Mouse (Mus musculus) telencephalon, adult 2 months (tissue): ENCODE measurements around the gene Rfc5.
"Not testable (repeated sequence)": the region's sequence is repeated elsewhere in the genome, so short reads cannot be mapped to it uniquely, and the experiment has no call there.

Experiments used
- DNase-seq: peaks from one replicate; pipeline ENCODE4 v3.0.0-alpha.2; 2011; ENCODE audit warnings: low read depth, low spot score

Gene Rfc5

DNA sequence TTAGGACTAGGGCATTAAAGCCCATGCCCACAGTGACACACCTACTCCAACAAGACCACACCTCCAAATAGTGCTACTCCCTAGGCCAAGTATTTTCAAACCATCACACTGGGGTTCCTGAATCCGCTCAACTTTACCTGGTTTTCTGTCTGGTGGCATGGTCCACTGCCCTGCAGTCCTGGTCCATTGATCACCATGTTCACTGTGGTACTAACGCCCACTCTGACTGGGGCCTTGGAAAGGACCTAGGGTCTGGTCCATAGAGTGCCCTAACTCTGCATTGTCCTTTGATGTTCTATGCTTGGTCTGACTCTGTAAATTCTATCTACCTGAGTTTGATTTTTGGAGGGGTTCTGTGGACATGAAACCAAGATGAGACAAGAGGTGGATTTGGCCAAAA lies 41.0 kb downstream of the Rfc5 start:
- DNase-seq, result no peak

DNA sequence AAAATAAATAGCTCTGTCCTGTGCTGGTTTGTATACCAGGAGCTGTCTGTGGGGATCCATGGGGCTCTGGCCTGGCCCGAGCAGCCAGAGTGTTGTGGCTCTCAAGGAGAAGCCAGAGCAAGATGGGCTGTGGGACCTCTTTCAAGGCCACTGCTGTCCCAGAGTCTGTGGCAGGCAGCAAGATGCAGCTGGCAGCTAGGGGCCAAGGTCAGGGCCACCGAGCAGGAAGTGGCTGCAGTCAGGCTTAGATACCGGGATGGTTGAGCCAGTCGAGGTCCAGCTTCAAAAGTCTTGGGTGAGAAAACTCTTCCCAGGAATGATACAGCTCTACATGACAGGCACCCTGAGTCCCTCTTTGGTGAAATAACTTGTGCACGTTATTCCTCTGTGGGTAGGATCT lies 41.8 kb downstream of the Rfc5 start:
- no peak for DNase-seq

DNA sequence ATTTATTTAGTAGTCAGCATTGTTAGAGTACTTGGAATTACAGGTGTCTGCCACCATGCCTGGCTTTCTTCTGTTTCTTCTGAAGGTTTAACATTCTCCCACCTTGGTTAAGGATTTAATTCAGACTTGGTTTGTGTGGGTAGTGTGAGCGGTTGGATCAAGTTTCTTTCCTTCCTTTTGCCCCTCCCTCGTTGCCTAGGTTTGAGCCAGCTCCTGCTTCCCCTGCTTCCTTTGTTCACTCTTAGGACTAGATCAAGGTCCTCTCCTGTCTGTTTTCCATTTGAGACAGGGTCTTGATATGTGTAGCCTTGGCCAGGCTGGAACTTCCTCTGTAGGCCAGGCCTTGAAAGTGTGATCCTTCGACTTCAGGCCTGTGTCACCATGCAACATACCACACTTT lies 42.6 kb downstream of the Rfc5 start:
- DNase-seq, result no peak

DNA sequence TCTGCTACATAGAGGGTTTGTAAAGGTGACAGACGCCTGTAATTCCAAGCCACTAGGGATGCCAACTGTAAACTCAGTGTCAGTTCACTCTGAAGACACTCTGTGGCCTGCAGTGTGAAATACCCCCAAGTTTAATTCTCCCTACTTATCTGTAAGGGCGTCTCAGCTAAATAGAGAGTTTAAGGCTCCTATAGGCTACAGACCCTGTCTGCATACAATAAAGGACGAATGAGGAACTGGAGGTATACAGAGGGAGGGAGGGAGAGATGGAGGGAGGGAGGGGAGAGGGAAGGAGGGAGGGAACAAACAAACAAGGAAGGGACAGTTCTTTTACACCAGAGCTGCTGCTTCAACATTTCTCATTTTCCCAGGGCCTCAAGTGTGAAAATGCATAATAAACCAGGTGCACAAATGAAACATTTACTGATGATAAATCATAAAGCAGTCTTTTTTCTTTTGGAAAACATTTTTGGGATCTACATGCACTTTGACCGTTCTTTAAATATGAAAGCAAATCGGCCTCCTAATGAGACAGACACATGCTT lies 43.3 kb downstream of the Rfc5 start:
- no peak for DNase-seq

DNA sequence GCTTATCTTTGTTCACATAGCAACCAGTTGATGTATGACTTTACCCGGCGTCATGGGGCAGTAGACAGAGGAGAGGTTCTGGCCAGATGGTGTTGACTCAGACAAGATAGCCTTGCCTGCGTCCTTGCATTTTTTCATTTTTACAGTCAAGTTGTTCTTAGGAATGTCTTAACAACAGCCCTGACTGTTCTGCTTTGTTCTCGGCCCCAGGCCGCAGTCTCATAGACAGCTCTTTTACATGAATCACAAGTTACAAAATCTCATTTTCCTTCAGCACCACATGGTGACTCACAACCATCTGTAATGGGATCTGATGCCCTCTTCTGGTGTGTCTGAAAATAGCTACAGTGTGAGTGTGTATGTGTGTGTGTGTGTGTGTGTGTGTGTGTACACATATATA lies 44.4 kb downstream of the Rfc5 start:
- not testable (repeated sequence) for DNase-seq

DNA sequence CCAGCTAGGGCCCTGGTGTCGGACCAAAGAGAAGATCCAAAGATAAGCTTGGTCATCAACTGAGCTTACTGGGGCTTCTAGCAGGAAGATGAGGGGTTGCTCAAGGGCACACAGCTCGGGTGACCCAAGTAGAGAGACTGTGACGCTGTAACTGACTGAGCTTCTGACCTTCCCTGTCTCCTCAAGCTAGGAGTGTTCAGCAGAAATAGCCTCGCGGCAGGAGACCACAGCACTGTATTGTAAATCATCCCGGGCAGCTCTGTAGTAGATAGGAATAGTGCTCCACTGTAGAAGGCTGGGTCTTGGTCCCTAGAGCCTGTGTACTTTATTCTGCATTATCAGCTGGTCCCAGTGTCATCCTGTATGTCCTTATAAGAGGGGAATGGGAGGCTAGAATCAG lies 47.0 kb downstream of the Rfc5 start:
- DNase-seq, result no peak

DNA sequence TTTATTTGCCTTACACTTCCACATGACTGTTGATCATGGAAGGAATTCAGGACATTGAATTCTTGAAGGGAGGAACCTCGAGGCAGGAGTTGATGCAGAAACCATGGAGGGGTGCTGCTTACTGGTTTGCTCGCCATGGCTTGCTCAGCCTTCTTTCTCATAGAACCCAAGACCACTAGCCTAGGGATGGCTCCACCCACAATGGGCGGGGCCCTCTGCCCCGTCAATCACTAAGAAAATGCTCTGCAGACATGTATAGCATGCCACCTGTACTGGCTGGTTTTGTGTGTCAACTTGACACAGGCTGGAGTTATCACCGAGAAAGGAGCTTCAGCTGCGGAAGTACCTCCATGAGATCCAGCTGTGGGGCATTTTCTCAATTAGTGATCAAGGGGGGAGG lies 48.8 kb downstream of the Rfc5 start:
- no peak for DNase-seq

DNA sequence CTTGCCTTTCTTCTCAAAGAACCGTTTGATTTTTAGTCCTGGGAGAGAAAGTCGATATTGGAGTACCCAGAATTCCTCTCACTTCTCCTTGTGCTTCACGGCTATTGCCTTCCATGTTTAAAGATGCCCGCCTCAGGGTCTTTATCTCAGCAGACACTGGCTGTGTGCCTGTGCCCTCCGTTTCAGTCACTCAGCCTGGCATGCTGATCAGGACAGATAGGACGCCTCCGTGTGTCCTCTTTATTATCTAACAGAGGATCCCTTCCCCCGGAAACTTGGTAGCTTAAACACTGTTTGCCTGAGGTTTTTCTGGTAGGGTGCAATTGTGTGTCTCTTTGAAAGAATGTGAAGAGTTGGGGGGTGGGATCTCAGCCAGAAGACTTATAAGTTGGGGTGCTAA lies 50.3 kb downstream of the Rfc5 start:
- no peak for DNase-seq

DNA sequence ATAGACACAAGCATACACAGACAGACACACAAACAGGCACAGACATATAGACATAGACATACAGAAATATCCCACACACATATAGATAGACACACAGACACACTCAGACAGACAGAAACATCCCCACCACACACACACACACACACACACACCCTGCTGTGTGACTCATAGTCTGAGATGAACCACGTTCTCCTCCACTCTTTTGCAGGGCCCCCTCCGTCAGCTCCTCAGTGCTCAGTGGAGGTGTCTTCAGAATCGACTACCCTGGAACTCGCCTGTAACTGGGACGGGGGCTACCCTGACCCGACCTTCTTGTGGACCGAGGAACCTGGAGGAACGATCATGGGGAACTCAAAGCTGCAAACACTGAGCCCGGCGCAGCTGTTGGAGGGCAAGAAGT lies 50.8 kb downstream of the Rfc5 start:
- DNase-seq, result no peak

DNA sequence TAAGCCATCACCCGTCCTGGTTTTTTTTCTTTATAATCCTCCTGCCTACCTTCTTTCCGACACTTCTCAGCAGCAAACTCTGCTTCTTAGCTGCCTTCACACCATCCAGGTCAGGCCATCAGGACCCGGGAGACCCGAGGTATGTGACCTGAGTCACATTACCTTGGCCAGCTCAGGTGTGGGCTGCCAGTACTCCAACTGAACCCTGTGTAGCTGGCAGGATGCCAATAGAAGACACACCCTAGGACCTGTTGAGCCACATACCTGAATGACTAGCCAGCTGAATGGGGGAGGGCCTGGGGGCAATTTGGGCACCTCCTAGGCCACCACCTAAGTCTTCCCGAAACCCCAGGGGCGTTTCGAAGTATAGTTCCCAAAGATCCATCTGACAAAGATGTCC lies 58.4 kb downstream of the Rfc5 start:
- no peak for DNase-seq
